Mouse (Mus musculus): ENCODE measurements around the gene Rab5if.

- no peak for TF ChIP-seq TAL1 (IDR thresholded peaks at IDR 0.05; ENCODE audit: low read length)
- TF ChIP-seq GATA1 (IDR thresholded peaks at IDR 0.05; ENCODE audit: low read length) = no peak
These were observed 1.6 kb downstream of the Rab5if start for GRCm38 (mm10) chr2:156864481-156864880.

Measured in erythroblast, embryonic 14.5 days (primary cell).